Mouse (Mus musculus): Measurements from ENCODE around the gene Pcgf1. TPM values are rescaled to one million over a fixed set of nuclear protein-coding genes. Genes with fewer than 3 reads are reported as not detected.
A peak's percentile ranks its signal among the peaks of the same experiment; 100 is the strongest.

The Pcgf1 gene
- polyA plus RNA-seq, 1 experiment from 2014 or later = 34.3 TPM

- Histone ChIP-seq H3K27me3 (ENCODE audit: control insufficient read depth, insufficient read depth, low read length) (peaks cover 2% of the 10 kb centered on the region; the same call in 1 of the 2 replicates), H3K9ac (ENCODE audit: low read length) (peak overlapping the region; percentile 44; the same call in 1 of the 2 replicates), H3K4me2 (ENCODE audit: low read depth, low read length, severe bottlenecking) (peak overlapping the region; percentile 45), H3K4me3 (ENCODE audit: low read depth, low read length) (peak overlapping the region; percentile 18; the same call in 1 of the 2 replicates), H3K9me3 (ENCODE audit: control insufficient read depth, low read length) (no peaks in the 10 kb centered on the region), H3K27ac (ENCODE audit: low read depth, low read length) (no peak overlapping the region), H3K36me3 (ENCODE audit: control insufficient read depth, insufficient read depth, low read length) (no peaks in the 10 kb centered on the region), H3K4me1 (replicated peaks; ENCODE audit: control insufficient read depth, insufficient read depth, low read length) (peaks cover 4% of the 10 kb centered on the region; the same call in 1 of the 2 replicates)
- peak; percentile 60 for ATAC-seq (replicated peaks; ENCODE audit: low FRiP score)
- WGBS = 6% methylated on average over 24 of the region's 24 CpGs
- DNase-seq (ENCODE audit: low spot score) = peak; percentile 92
Observed at GRCm38 (mm10) chr6:83038496-83039012, 39.1 kb upstream of the Pcgf1 start.

- no peak for DNase-seq (ENCODE audit: low spot score)
Observed at GRCm38 (mm10) chr6:83040601-83041000, 37.1 kb upstream of the Pcgf1 start.

GRCm38 (mm10) chr6:83043561-83043960 is 34.1 kb upstream of the Pcgf1 start:
- no peaks in the 10 kb centered on the region for H3K27me3 ChIP-seq (ENCODE audit: control insufficient read depth, insufficient read depth, low read length)
- no peak overlapping the region for H3K4me3 ChIP-seq (ENCODE audit: low read depth, low read length)
- H3K9me3 ChIP-seq (ENCODE audit: control insufficient read depth, low read length) = no peaks in the 10 kb centered on the region
- WGBS = 78% methylated on average over 6 of the region's 6 CpGs
- ATAC-seq (replicated peaks; ENCODE audit: low FRiP score) (no peak), DNase-seq (ENCODE audit: low spot score) (no peak)
- no peak overlapping the region for H3K4me2 ChIP-seq (ENCODE audit: low read depth, low read length, severe bottlenecking)
- H3K36me3 ChIP-seq (ENCODE audit: control insufficient read depth, insufficient read depth, low read length) = no peaks in the 10 kb centered on the region
- no peak overlapping the region for H3K27ac ChIP-seq (ENCODE audit: low read depth, low read length)
- H3K9ac ChIP-seq (ENCODE audit: low read length) = no peak overlapping the region
- no peaks in the 10 kb centered on the region; the same call in 1 of the 2 replicates for H3K4me1 ChIP-seq (replicated peaks; ENCODE audit: control insufficient read depth, insufficient read depth, low read length)

More at GRCm38 (mm10) chr6:83040601-83041000, 37.1 kb upstream of the Pcgf1 start:
- no peaks in the 10 kb centered on the region for H3K9me3 ChIP-seq (ENCODE audit: control insufficient read depth, low read length)
- H3K9ac ChIP-seq (ENCODE audit: low read length) = no peak overlapping the region
- H3K4me1 ChIP-seq (replicated peaks; ENCODE audit: control insufficient read depth, insufficient read depth, low read length) = no peaks in the 10 kb centered on the region; the same call in 1 of the 2 replicates
- no peak overlapping the region for H3K4me3 ChIP-seq (ENCODE audit: low read depth, low read length)
- H3K27ac ChIP-seq (ENCODE audit: low read depth, low read length) = no peak overlapping the region
- no peak for ATAC-seq (replicated peaks; ENCODE audit: low FRiP score)
- H3K4me2 ChIP-seq (ENCODE audit: low read depth, low read length, severe bottlenecking) = no peak overlapping the region
- no peaks in the 10 kb centered on the region for H3K36me3 ChIP-seq (ENCODE audit: control insufficient read depth, insufficient read depth, low read length)
- peaks cover 2% of the 10 kb centered on the region; the same call in 1 of the 2 replicates for H3K27me3 ChIP-seq (ENCODE audit: control insufficient read depth, insufficient read depth, low read length)
- 74% methylated on average over 5 of the region's 5 CpGs for WGBS

GRCm38 (mm10) chr6:83043993-83044392 is 33.7 kb upstream of the Pcgf1 start:
- DNase-seq (ENCODE audit: low spot score) = no peak
- H3K4me2 ChIP-seq (ENCODE audit: low read depth, low read length, severe bottlenecking) = no peak overlapping the region
- H3K27me3 ChIP-seq (ENCODE audit: control insufficient read depth, insufficient read depth, low read length) = no peaks in the 10 kb centered on the region
- 90% methylated on average over 5 of the region's 5 CpGs for WGBS
- H3K36me3 ChIP-seq (ENCODE audit: control insufficient read depth, insufficient read depth, low read length) = no peaks in the 10 kb centered on the region
- no peak for ATAC-seq (replicated peaks; ENCODE audit: low FRiP score)
- no peaks in the 10 kb centered on the region; the same call in 1 of the 2 replicates for H3K4me1 ChIP-seq (replicated peaks; ENCODE audit: control insufficient read depth, insufficient read depth, low read length)
- H3K27ac ChIP-seq (ENCODE audit: low read depth, low read length) = no peak overlapping the region
- no peak overlapping the region for H3K9ac ChIP-seq (ENCODE audit: low read length)
- no peaks in the 10 kb centered on the region for H3K9me3 ChIP-seq (ENCODE audit: control insufficient read depth, low read length)
- no peak overlapping the region for H3K4me3 ChIP-seq (ENCODE audit: low read depth, low read length)

- DNase-seq (ENCODE audit: low spot score) (no peak), ATAC-seq (replicated peaks; ENCODE audit: low FRiP score) (no peak)
- Histone ChIP-seq H3K27ac (ENCODE audit: low read depth, low read length) (no peak overlapping the region), H3K4me3 (ENCODE audit: low read depth, low read length) (no peak overlapping the region), H3K9ac (ENCODE audit: low read length) (no peak overlapping the region), H3K4me2 (ENCODE audit: low read depth, low read length, severe bottlenecking) (no peak overlapping the region), H3K9me3 (ENCODE audit: control insufficient read depth, low read length) (no peaks in the 10 kb centered on the region), H3K4me1 (replicated peaks; ENCODE audit: control insufficient read depth, insufficient read depth, low read length) (no peaks in the 10 kb centered on the region; the same call in 1 of the 2 replicates), H3K27me3 (ENCODE audit: control insufficient read depth, insufficient read depth, low read length) (no peaks in the 10 kb centered on the region), H3K36me3 (ENCODE audit: control insufficient read depth, insufficient read depth, low read length) (no peaks in the 10 kb centered on the region)
- WGBS = 81% methylated on average over 9 of the region's 9 CpGs
Observed at GRCm38 (mm10) chr6:83044742-83045141, 32.9 kb upstream of the Pcgf1 start.

- DNase-seq (ENCODE audit: low spot score) (no peak), ATAC-seq (replicated peaks; ENCODE audit: low FRiP score) (no peak)
- H3K27me3 ChIP-seq (ENCODE audit: control insufficient read depth, insufficient read depth, low read length) = no peaks in the 10 kb centered on the region
- peaks cover 2% of the 10 kb centered on the region; the same call in 1 of the 2 replicates for H3K36me3 ChIP-seq (ENCODE audit: control insufficient read depth, insufficient read depth, low read length)
- no peaks in the 10 kb centered on the region for H3K9me3 ChIP-seq (ENCODE audit: control insufficient read depth, low read length)
- H3K27ac ChIP-seq (ENCODE audit: low read depth, low read length) = no peak overlapping the region
- H3K9ac ChIP-seq (ENCODE audit: low read length) = no peak overlapping the region
- H3K4me2 ChIP-seq (ENCODE audit: low read depth, low read length, severe bottlenecking) = no peak overlapping the region
- WGBS = 75% methylated on average over 10 of the region's 10 CpGs
- no peak overlapping the region for H3K4me3 ChIP-seq (ENCODE audit: low read depth, low read length)
- H3K4me1 ChIP-seq (replicated peaks; ENCODE audit: control insufficient read depth, insufficient read depth, low read length) = peaks cover 6% of the 10 kb centered on the region; the same call in 1 of the 2 replicates
Observed at GRCm38 (mm10) chr6:83049367-83049766, 28.3 kb upstream of the Pcgf1 start.

- Histone ChIP-seq H3K4me2 (ENCODE audit: low read depth, low read length, severe bottlenecking) (peak overlapping the region; percentile 84), H3K4me3 (ENCODE audit: low read depth, low read length) (peak overlapping the region; percentile 98), H3K9me3 (ENCODE audit: control insufficient read depth, low read length) (no peaks in the 10 kb centered on the region), H3K27ac (ENCODE audit: low read depth, low read length) (peak overlapping the region; percentile 31; the same call in 1 of the 2 replicates), H3K4me1 (replicated peaks; ENCODE audit: control insufficient read depth, insufficient read depth, low read length) (peaks cover 11% of the 10 kb centered on the region), H3K9ac (ENCODE audit: low read length) (peak overlapping the region; percentile 90), H3K36me3 (ENCODE audit: control insufficient read depth, insufficient read depth, low read length) (peaks cover 2% of the 10 kb centered on the region; the same call in 1 of the 2 replicates), H3K27me3 (ENCODE audit: control insufficient read depth, insufficient read depth, low read length) (no peaks in the 10 kb centered on the region)
- WGBS = 3% methylated on average over 26 of the region's 26 CpGs
- ATAC-seq (replicated peaks; ENCODE audit: low FRiP score) = peak; percentile 2; the same call in 1 of the 2 replicates
- DNase-seq (ENCODE audit: low spot score) = peak; percentile 67
Observed at GRCm38 (mm10) chr6:83053136-83053960, 24.3 kb upstream of the Pcgf1 start.

- WGBS = under 1% methylated on average over 59 of the region's 64 CpGs
- peaks cover 2% of the 10 kb centered on the region; the same call in 1 of the 2 replicates for H3K36me3 ChIP-seq (ENCODE audit: control insufficient read depth, insufficient read depth, low read length)
Observed at GRCm38 (mm10) chr6:83054074-83054851, 23.4 kb upstream of the Pcgf1 start, which contains the start of gene Aup1. Gene Aup1, plus strand, starts transcription at chr6:83054521.

More at GRCm38 (mm10) chr6:83054074-83054851, 23.4 kb upstream of the Pcgf1 start, which contains the start of gene Aup1:
- H3K4me2 ChIP-seq (ENCODE audit: low read depth, low read length, severe bottlenecking) = peak within 1 kb of the TSS; percentile 84
- H3K4me1 ChIP-seq (replicated peaks; ENCODE audit: control insufficient read depth, insufficient read depth, low read length) = peaks cover 11% of the 10 kb centered on the region
- ATAC-seq (replicated peaks; ENCODE audit: low FRiP score) = peak; percentile 96
- no peaks in the 10 kb centered on the region for H3K9me3 ChIP-seq (ENCODE audit: control insufficient read depth, low read length)
- peak within 1 kb of the TSS; percentile 70 for H3K27ac ChIP-seq (ENCODE audit: low read depth, low read length)
- no peaks in the 10 kb centered on the region for H3K27me3 ChIP-seq (ENCODE audit: control insufficient read depth, insufficient read depth, low read length)
- peak within 1 kb of the TSS; percentile 90 for H3K9ac ChIP-seq (ENCODE audit: low read length)
- H3K4me3 ChIP-seq (ENCODE audit: low read depth, low read length) = peak within 1 kb of the TSS; percentile 98
- DNase-seq (ENCODE audit: low spot score) = peak; percentile 99

Data from forebrain, embryonic 11.5 days (tissue).